Mouse (Mus musculus): ENCODE data around the gene Chst12. TPM values are rescaled to one million over a fixed set of nuclear protein-coding genes. Genes with fewer than 3 reads are reported as not detected.
A peak's percentile ranks its signal among the peaks of the same experiment; 100 is the strongest.

The Chst12 gene
- polyA plus RNA-seq, 1 experiment from 2014 or later: 11.6 TPM

DNA sequence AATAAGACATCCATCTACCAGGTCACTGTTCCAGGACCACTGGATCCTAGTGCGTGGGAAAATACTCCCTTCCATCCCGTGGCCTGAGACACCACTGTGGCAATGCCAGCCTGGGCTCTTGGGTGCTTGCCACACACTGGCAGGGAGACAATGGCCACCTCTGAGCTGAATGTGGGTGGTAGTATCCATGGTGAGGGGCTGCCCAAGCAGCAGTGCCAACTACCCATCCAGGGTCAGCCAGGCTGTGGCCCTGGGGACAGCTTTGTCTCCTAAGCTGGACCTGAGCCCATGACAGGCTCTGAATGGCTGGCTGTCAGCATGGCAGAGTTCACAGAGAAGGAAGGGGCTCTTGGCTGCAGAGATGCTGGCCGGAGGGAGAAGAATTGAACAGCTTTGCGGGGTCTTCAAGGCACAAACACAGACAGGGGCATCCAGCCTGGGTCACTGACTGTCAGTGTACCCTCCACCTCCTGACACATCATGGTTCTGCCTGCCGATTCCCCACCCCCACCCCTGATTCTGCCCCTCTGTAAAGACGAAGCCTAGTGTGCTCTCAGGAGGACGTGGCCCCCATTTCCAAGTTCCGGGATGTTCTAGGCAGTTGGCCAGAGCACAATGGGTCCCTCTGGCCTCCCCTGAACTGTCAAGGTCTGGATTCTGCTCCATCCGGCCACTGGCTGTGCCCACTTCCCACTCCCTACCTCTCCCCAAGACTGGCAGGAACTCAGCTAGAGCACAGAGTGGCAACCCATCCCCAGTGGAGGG is 37.6 kb downstream of the Chst12 start:
- H3K36me3 ChIP-seq (ENCODE audit: control insufficient read depth, insufficient read depth, low read length): no peaks in the 10 kb centered on the region
- no peaks in the 10 kb centered on the region for H3K27me3 ChIP-seq (replicated peaks; ENCODE audit: control insufficient read depth, insufficient read depth, low read length)
- no peak overlapping the region for H3K4me3 ChIP-seq (ENCODE audit: low read depth, low read length)
- no peaks in the 10 kb centered on the region for H3K9me3 ChIP-seq (replicated peaks; ENCODE audit: control insufficient read depth, low read length)
- peak; percentile 72 for DNase-seq (ENCODE audit: low spot score)
- 38% methylated on average over 9 of the region's 9 CpGs for WGBS
- peak; percentile 80 for ATAC-seq
- H3K27ac ChIP-seq (ENCODE audit: low read depth, low read length): 0 out of 2 replicates have a peak overlapping the region, but pooled peaks have one; percentile 36
- H3K9ac ChIP-seq (ENCODE audit: low read length): peak overlapping the region; percentile 29; the same call in 1 of the 2 replicates
- peaks cover 8% of the 10 kb centered on the region for H3K4me1 ChIP-seq (ENCODE audit: control insufficient read depth, insufficient read depth, low read length)
- no peak overlapping the region for H3K4me2 ChIP-seq (ENCODE audit: low read length)

- H3K4me1 ChIP-seq (ENCODE audit: control insufficient read depth, insufficient read depth, low read length): peaks cover 10% of the 10 kb centered on the region
- no peak overlapping the region for H3K9ac ChIP-seq (ENCODE audit: low read length)
- DNase-seq (ENCODE audit: low spot score) (no peak), ATAC-seq (no peak)
- H3K9me3 ChIP-seq (replicated peaks; ENCODE audit: control insufficient read depth, low read length): no peaks in the 10 kb centered on the region
- H3K27me3 ChIP-seq (replicated peaks; ENCODE audit: control insufficient read depth, insufficient read depth, low read length): no peaks in the 10 kb centered on the region
- H3K4me3 ChIP-seq (ENCODE audit: low read depth, low read length): no peak overlapping the region
- WGBS: 56% methylated on average over 6 of the region's 6 CpGs
- no peak overlapping the region for H3K4me2 ChIP-seq (ENCODE audit: low read length)
- H3K36me3 ChIP-seq (ENCODE audit: control insufficient read depth, insufficient read depth, low read length): no peaks in the 10 kb centered on the region
- H3K27ac ChIP-seq (ENCODE audit: low read depth, low read length): no peak overlapping the region
Observed at GRCm38 (mm10) chr5:140545651-140546050, 40.3 kb downstream of the Chst12 start.

- H3K4me3 ChIP-seq (ENCODE audit: low read depth, low read length): no peak overlapping the region
- ATAC-seq (no peak), DNase-seq (ENCODE audit: low spot score) (no peak)
- no peak overlapping the region for H3K4me2 ChIP-seq (ENCODE audit: low read length)
- no peaks in the 10 kb centered on the region for H3K27me3 ChIP-seq (replicated peaks; ENCODE audit: control insufficient read depth, insufficient read depth, low read length)
- no peaks in the 10 kb centered on the region for H3K36me3 ChIP-seq (ENCODE audit: control insufficient read depth, insufficient read depth, low read length)
- no peak overlapping the region for H3K27ac ChIP-seq (ENCODE audit: low read depth, low read length)
- H3K9me3 ChIP-seq (replicated peaks; ENCODE audit: control insufficient read depth, low read length): no peaks in the 10 kb centered on the region
- peaks cover 10% of the 10 kb centered on the region for H3K4me1 ChIP-seq (ENCODE audit: control insufficient read depth, insufficient read depth, low read length)
- WGBS: 93% methylated on average over 19 of the region's 19 CpGs
- H3K9ac ChIP-seq (ENCODE audit: low read length): no peak overlapping the region
Observed at GRCm38 (mm10) chr5:140546332-140546731, 41.0 kb downstream of the Chst12 start.

- Histone ChIP-seq H3K4me2 (ENCODE audit: low read length) (peak overlapping the region; percentile 33), H3K27ac (ENCODE audit: low read depth, low read length) (peak overlapping the region; percentile 82), H3K9me3 (replicated peaks; ENCODE audit: control insufficient read depth, low read length) (no peaks in the 10 kb centered on the region), H3K27me3 (replicated peaks; ENCODE audit: control insufficient read depth, insufficient read depth, low read length) (no peaks in the 10 kb centered on the region), H3K4me1 (ENCODE audit: control insufficient read depth, insufficient read depth, low read length) (0 out of 2 replicates have a peak, but pooled peaks cover 2% of the 10 kb centered on the region), H3K4me3 (ENCODE audit: low read depth, low read length) (no peak overlapping the region), H3K9ac (ENCODE audit: low read length) (peak overlapping the region; percentile 32; the same call in 1 of the 2 replicates), H3K36me3 (ENCODE audit: control insufficient read depth, insufficient read depth, low read length) (no peaks in the 10 kb centered on the region)
- DNase-seq (ENCODE audit: low spot score) (peak; percentile 94), ATAC-seq (peak; percentile 95)
- 5% methylated on average over 17 of the region's 17 CpGs for WGBS
Observed at GRCm38 (mm10) chr5:140549306-140550047, 44.1 kb downstream of the Chst12 start.

GRCm38 (mm10) chr5:140553719-140554118 is 48.4 kb downstream of the Chst12 start:
- no peak for DNase-seq (ENCODE audit: low spot score)
- H3K27me3 ChIP-seq (replicated peaks; ENCODE audit: control insufficient read depth, insufficient read depth, low read length): no peaks in the 10 kb centered on the region
- H3K36me3 ChIP-seq (ENCODE audit: control insufficient read depth, insufficient read depth, low read length): no peaks in the 10 kb centered on the region
- no peaks in the 10 kb centered on the region for H3K9me3 ChIP-seq (replicated peaks; ENCODE audit: control insufficient read depth, low read length)
- H3K4me2 ChIP-seq (ENCODE audit: low read length): no peak overlapping the region
- H3K27ac ChIP-seq (ENCODE audit: low read depth, low read length): no peak overlapping the region
- 0 out of 2 replicates have a peak, but pooled peaks cover 2% of the 10 kb centered on the region for H3K4me1 ChIP-seq (ENCODE audit: control insufficient read depth, insufficient read depth, low read length)
- H3K4me3 ChIP-seq (ENCODE audit: low read depth, low read length): no peak overlapping the region
- WGBS: 90% methylated on average over 7 of the region's 7 CpGs
- no peak for ATAC-seq
- no peak overlapping the region for H3K9ac ChIP-seq (ENCODE audit: low read length)

- Histone ChIP-seq H3K9ac (ENCODE audit: low read length) (no peak overlapping the region), H3K4me3 (ENCODE audit: low read depth, low read length) (no peak overlapping the region), H3K36me3 (ENCODE audit: control insufficient read depth, insufficient read depth, low read length) (no peaks in the 10 kb centered on the region), H3K27me3 (replicated peaks; ENCODE audit: control insufficient read depth, insufficient read depth, low read length) (no peaks in the 10 kb centered on the region), H3K9me3 (replicated peaks; ENCODE audit: control insufficient read depth, low read length) (no peaks in the 10 kb centered on the region), H3K27ac (ENCODE audit: low read depth, low read length) (no peak overlapping the region), H3K4me2 (ENCODE audit: low read length) (no peak overlapping the region), H3K4me1 (ENCODE audit: control insufficient read depth, insufficient read depth, low read length) (no peaks in the 10 kb centered on the region)
- DNase-seq (ENCODE audit: low spot score) (no peak), ATAC-seq (no peak)
- 55% methylated on average over 3 of the region's 3 CpGs for WGBS
Observed at GRCm38 (mm10) chr5:140556859-140557258, 51.5 kb downstream of the Chst12 start.

GRCm38 (mm10) chr5:140562601-140563000 is 57.3 kb downstream of the Chst12 start:
- no peaks in the 10 kb centered on the region for H3K27me3 ChIP-seq (replicated peaks; ENCODE audit: control insufficient read depth, insufficient read depth, low read length)
- no peaks in the 10 kb centered on the region for H3K4me1 ChIP-seq (ENCODE audit: control insufficient read depth, insufficient read depth, low read length)
- ATAC-seq (no peak), DNase-seq (ENCODE audit: low spot score) (no peak)
- no peak overlapping the region for H3K4me2 ChIP-seq (ENCODE audit: low read length)
- H3K9me3 ChIP-seq (replicated peaks; ENCODE audit: control insufficient read depth, low read length): no peaks in the 10 kb centered on the region
- no peak overlapping the region for H3K9ac ChIP-seq (ENCODE audit: low read length)
- no peaks in the 10 kb centered on the region for H3K36me3 ChIP-seq (ENCODE audit: control insufficient read depth, insufficient read depth, low read length)
- H3K27ac ChIP-seq (ENCODE audit: low read depth, low read length): no peak overlapping the region
- WGBS: 83% methylated on average over 9 of the region's 9 CpGs
- no peak overlapping the region for H3K4me3 ChIP-seq (ENCODE audit: low read depth, low read length)

DNA sequence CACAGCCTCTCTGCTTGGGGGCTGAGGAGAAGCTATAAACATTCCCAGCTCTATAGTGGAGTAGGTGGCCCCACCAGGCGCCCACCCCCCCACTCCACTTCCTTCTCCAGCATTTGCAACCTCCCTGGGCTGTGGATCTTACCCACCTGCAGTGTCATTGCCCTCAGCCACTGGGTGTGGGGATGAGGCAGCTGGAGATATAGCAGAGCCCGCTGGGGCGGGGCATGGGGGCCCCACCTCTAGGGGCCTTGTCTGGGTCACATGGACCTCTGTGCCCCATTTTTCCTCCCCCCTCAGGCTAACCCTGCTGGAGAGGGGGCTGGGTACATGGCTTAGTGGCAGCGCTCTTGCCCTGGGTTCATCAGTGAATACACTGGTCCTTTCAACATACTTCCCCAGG is 59.5 kb downstream of the Chst12 start, which contains the start of gene Grifin:
Grifin (minus strand) TSS at position 176 of the 400 bp plus-strand sequence.
- no peak for DNase-seq (ENCODE audit: low spot score)
- WGBS: 82% methylated on average over 4 of the region's 4 CpGs
- H3K27me3 ChIP-seq (replicated peaks; ENCODE audit: control insufficient read depth, insufficient read depth, low read length): no peaks in the 10 kb centered on the region
- no peak within 1 kb of the TSS for H3K9ac ChIP-seq (ENCODE audit: low read length)
- peaks cover 2% of the 10 kb centered on the region; the same call in 1 of the 2 replicates for H3K4me1 ChIP-seq (ENCODE audit: control insufficient read depth, insufficient read depth, low read length)
- no peak within 1 kb of the TSS for H3K4me3 ChIP-seq (ENCODE audit: low read depth, low read length)
- no peaks in the 10 kb centered on the region for H3K36me3 ChIP-seq (ENCODE audit: control insufficient read depth, insufficient read depth, low read length)
- H3K27ac ChIP-seq (ENCODE audit: low read depth, low read length): no peak within 1 kb of the TSS
- H3K9me3 ChIP-seq (replicated peaks; ENCODE audit: control insufficient read depth, low read length): no peaks in the 10 kb centered on the region
- no peak for ATAC-seq
- H3K4me2 ChIP-seq (ENCODE audit: low read length): no peak within 1 kb of the TSS

DNA sequence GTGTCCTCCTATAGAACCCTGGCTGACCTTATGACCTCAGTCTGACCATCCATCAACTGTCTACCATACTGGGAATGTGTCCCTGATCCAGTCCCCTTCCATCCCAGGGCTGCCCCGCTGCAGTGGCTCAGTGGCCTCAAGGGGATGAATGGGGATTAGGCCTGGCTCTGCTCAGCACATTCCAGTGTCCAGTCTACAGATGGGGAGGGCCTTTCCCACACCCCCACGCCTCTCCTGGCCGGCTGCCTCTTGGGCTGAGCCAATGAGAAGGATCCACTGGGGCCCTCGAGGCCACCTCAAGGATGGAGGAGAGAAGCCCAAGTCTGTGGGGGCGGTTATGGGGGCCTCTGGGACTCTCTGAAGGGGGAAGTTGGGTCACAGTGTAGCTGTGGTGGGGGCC is 60.1 kb downstream of the Chst12 start:
- H3K27me3 ChIP-seq (replicated peaks; ENCODE audit: control insufficient read depth, insufficient read depth, low read length): no peaks in the 10 kb centered on the region
- H3K9ac ChIP-seq (ENCODE audit: low read length): no peak overlapping the region
- H3K27ac ChIP-seq (ENCODE audit: low read depth, low read length): no peak overlapping the region
- no peak overlapping the region for H3K4me3 ChIP-seq (ENCODE audit: low read depth, low read length)
- ATAC-seq (no peak), DNase-seq (ENCODE audit: low spot score) (no peak)
- peaks cover 2% of the 10 kb centered on the region; the same call in 1 of the 2 replicates for H3K4me1 ChIP-seq (ENCODE audit: control insufficient read depth, insufficient read depth, low read length)
- no peaks in the 10 kb centered on the region for H3K36me3 ChIP-seq (ENCODE audit: control insufficient read depth, insufficient read depth, low read length)
- 16% methylated on average over 4 of the region's 5 CpGs for WGBS
- H3K4me2 ChIP-seq (ENCODE audit: low read length): no peak overlapping the region
- no peaks in the 10 kb centered on the region for H3K9me3 ChIP-seq (replicated peaks; ENCODE audit: control insufficient read depth, low read length)
